Mouse (Mus musculus) myocyte (in vitro differentiated cells): ENCODE measurements at regions not wholly inside any gene's neighbourhood (a gene's known extent, or its start where the extent isn't known, plus 50 kb on each side); places are given as distances from the start of the nearest gene placed in this dataset.
"Not testable (repeated sequence)": the region's sequence is repeated elsewhere in the genome, so short reads cannot be mapped to it uniquely, and the experiment has no call there.

Experiments used
- H3K27me3 ChIP-seq: one replicate; pipeline ENCODE4 v1.6.1; 2011; ENCODE audit not compliant: control insufficient read depth, insufficient read depth, insufficient read length
- H3K36me3 ChIP-seq: one replicate; pipeline ENCODE4 v1.6.1; 2011; ENCODE audit not compliant: control insufficient read depth, insufficient read depth
- H3K4me2 ChIP-seq: one replicate; pipeline ENCODE4 v1.6.1; 2011; ENCODE audit warnings: low read depth, control low read depth
- H3K4me3 ChIP-seq: one replicate; pipeline ENCODE4 v1.5.1; 2011; ENCODE audit warnings: mild to moderate bottlenecking, control low read depth, moderate library complexity
- H3K79me2 ChIP-seq: one replicate; pipeline ENCODE4 v1.6.1; 2011; ENCODE audit not compliant: control insufficient read depth, insufficient read depth
- H3ac ChIP-seq: one replicate; pipeline ENCODE4 v1.6.1; 2011; ENCODE audit not compliant: control insufficient read depth, insufficient read length
- CEBPB ChIP-seq: IDR thresholded peaks from 2 replicates; pipeline ENCODE4 v1.6.1; 2011; ENCODE audit warnings: mild to moderate bottlenecking, moderate library complexity; ENCODE audit not compliant: poor library complexity, insufficient read depth, severe bottlenecking
- E2F4 ChIP-seq: IDR thresholded peaks from one replicate; pipeline ENCODE4 v1.6.1; 2011; ENCODE audit warnings: mild to moderate bottlenecking, control low read depth, moderate library complexity; ENCODE audit not compliant: insufficient read depth
- MAX ChIP-seq: IDR thresholded peaks from one replicate; pipeline ENCODE4 v1.6.1; 2011; ENCODE audit warnings: low read depth, mild to moderate bottlenecking, control low read depth
- MYOD1 ChIP-seq, 3 experiments: IDR thresholded peaks; one replicate each; pipeline ENCODE4 v1.6.1; 2011; ENCODE audit warnings: control low read depth in 2 of 3, low read depth in 2 of 3, mild to moderate bottlenecking in 2 of 3, moderate library complexity in 1 of 3; ENCODE audit not compliant: insufficient read length in 2 of 3, control insufficient read depth in 1 of 3
- MYOG ChIP-seq, 3 experiments: IDR thresholded peaks; one replicate each; pipeline ENCODE4 v1.6.1; 2011; ENCODE audit warnings: control low read depth in 2 of 3, low read depth in 2 of 3, mild to moderate bottlenecking in 2 of 3; ENCODE audit not compliant: insufficient read length in 2 of 3, control insufficient read depth in 1 of 3, insufficient read depth in 1 of 3
- POLR2A ChIP-seq: IDR thresholded peaks from one replicate; pipeline ENCODE4 v1.6.1; 2011; ENCODE audit warnings: low read depth, mild to moderate bottlenecking, control low read depth, moderate library complexity; ENCODE audit not compliant: insufficient read length
- POLR2AphosphoS2 ChIP-seq: IDR thresholded peaks from one replicate; pipeline ENCODE4 v1.6.1; 2011; ENCODE audit warnings: low read depth, control low read depth; ENCODE audit not compliant: insufficient read length
- REST ChIP-seq: IDR thresholded peaks from one replicate; pipeline ENCODE4 v1.6.1; 2011; ENCODE audit warnings: mild to moderate bottlenecking, control low read depth, moderate library complexity; ENCODE audit not compliant: insufficient read depth, insufficient read length
- SRF ChIP-seq: IDR thresholded peaks from one replicate; pipeline ENCODE4 v1.6.1; 2011; ENCODE audit warnings: low read depth; ENCODE audit not compliant: control insufficient read depth, insufficient read length
- TCF12 ChIP-seq: IDR thresholded peaks from one replicate; pipeline ENCODE4 v1.6.1; 2011; ENCODE audit warnings: mild to moderate bottlenecking, control low read depth; ENCODE audit not compliant: poor library complexity, insufficient read depth, severe bottlenecking
- TCF3 ChIP-seq: IDR thresholded peaks from one replicate; pipeline ENCODE4 v1.6.1; 2011; ENCODE audit warnings: low read depth, control low read depth; ENCODE audit not compliant: insufficient read length
- USF1 ChIP-seq: IDR thresholded peaks from one replicate; pipeline ENCODE4 v1.6.1; 2011; ENCODE audit warnings: low read depth, mild to moderate bottlenecking, control low read depth, moderate library complexity

- no peak for TF ChIP-seq CEBPB
- Histone ChIP-seq H3K36me3 (no peaks in the 10 kb centered on the region), H3K4me2 (no peak overlapping the region), H3K79me2 (no peaks in the 10 kb centered on the region), H3K4me3 (no peak overlapping the region), H3ac (no peak overlapping the region), H3K27me3 (no peaks in the 10 kb centered on the region)
Observed at GRCm38 (mm10) chr16:58155538-58155937, 252.7 kb upstream of the Dcbld2 start.

- H3K4me2 ChIP-seq, result no peak overlapping the region
- no peak overlapping the region for H3ac ChIP-seq
- H3K4me3 ChIP-seq, result no peak overlapping the region
- TF ChIP-seq E2F4, result no peak
- TF ChIP-seq SRF, result no peak
- TF ChIP-seq USF1, result no peak
- no peak for TF ChIP-seq POLR2AphosphoS2
- no peak for TF ChIP-seq TCF12
- no peak for TF ChIP-seq MAX
- TF ChIP-seq TCF3, result no peak
- TF ChIP-seq MYOD1 (IDR thresholded peaks at IDR 0.05; ENCODE audit: control insufficient read depth in 1 of 3, insufficient read length in 2 of 3, low read depth in 2 of 3), result no peak
- TF ChIP-seq MYOG (IDR thresholded peaks at IDR 0.05; ENCODE audit: control insufficient read depth in 1 of 3, insufficient read depth in 1 of 3, insufficient read length in 2 of 3, low read depth in 2 of 3), result no peak
- no peak for TF ChIP-seq REST
- no peak for TF ChIP-seq CEBPB
- no peak for TF ChIP-seq POLR2A
- no peaks in the 10 kb centered on the region for H3K79me2 ChIP-seq
- H3K36me3 ChIP-seq, result no peaks in the 10 kb centered on the region
- no peaks in the 10 kb centered on the region for H3K27me3 ChIP-seq
Observed at GRCm38 (mm10) chr16:58178744-58179401, 229.4 kb upstream of the Dcbld2 start.

DNA sequence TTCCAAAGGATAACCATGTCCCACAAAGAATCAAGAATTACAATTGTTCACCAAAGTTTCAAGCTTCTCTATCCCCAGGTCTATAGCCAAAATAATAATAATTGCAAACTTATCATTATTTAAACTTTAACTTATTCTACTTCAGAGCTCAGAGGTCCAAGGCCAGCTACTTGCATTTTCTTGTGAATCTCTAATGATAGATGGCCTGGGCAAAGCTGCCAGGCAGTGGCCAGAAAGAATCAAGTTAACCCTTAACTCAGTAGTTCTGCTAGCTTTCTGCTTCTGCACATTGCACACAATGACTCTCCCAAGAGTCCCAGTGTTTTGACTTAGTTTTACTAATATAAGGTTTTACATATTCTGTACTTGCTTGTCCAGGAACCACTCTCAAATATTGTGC, 228.3 kb upstream of the Dcbld2 start:
- H3K4me3 ChIP-seq, H3ac ChIP-seq, H3K4me2 ChIP-seq, H3K27me3 ChIP-seq, H3K79me2 ChIP-seq, H3K36me3 ChIP-seq: not testable (repeated sequence)

DNA sequence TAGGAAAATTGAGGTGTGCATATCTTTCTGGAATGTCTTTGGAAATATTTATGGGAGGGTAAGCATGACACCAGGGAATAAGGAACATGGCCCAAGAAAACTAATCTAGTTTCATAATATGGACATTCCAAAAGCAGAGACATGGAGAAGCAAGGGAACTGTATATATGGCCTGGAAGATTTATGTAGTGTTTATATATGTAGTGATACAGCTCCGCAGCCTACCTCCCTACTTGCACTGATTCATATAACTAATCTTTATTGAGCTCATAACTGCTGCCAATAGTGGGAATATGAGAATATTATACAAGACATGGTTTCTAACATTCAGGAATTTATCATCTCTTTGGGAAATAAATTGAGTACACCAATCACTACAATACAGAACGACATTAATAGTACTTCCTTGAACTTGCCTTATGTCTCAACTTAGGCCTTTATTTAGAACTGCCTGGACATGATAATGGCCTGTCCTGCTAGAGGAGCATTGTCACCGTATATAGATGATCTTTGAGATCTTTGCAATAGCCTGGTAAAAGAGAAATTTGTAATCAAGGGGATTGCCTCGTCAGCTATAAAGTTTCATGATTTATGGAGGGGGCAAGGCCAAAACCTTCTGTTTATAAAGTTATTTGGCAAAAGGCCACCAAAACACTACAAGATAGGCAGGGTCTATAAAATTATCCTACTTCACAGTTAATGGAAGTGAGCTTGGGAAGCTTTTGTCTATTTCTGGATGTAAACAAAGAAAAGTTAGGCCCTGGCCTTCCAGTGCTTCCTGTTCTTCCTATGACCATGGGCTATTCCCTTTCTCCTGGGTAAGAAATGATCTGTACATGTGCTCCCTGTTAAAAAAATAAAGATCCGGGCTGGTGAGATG, 213.4 kb upstream of the Dcbld2 start:
- H3K27me3 ChIP-seq, result no peaks in the 10 kb centered on the region
- TF ChIP-seq E2F4 (no peak), MYOG (IDR thresholded peaks at IDR 0.05; ENCODE audit: control insufficient read depth in 1 of 3, insufficient read depth in 1 of 3, insufficient read length in 2 of 3, low read depth in 2 of 3) (no peak), TCF3 (no peak), POLR2AphosphoS2 (no peak)
- no peaks in the 10 kb centered on the region for H3K36me3 ChIP-seq
- no peak overlapping the region for H3K4me3 ChIP-seq
- H3ac ChIP-seq, result no peak overlapping the region
- no peak overlapping the region for H3K4me2 ChIP-seq
- H3K79me2 ChIP-seq, result no peaks in the 10 kb centered on the region

- Histone ChIP-seq H3K27me3 (no peaks in the 10 kb centered on the region), H3ac (no peak overlapping the region), H3K79me2 (no peaks in the 10 kb centered on the region), H3K4me3 (no peak overlapping the region), H3K4me2 (no peak overlapping the region), H3K36me3 (no peaks in the 10 kb centered on the region)
- TF ChIP-seq MAX, result no peak
- no peak for TF ChIP-seq USF1
- TF ChIP-seq POLR2AphosphoS2, result no peak
- TF ChIP-seq POLR2A, result no peak
- no peak for TF ChIP-seq CEBPB
- no peak for TF ChIP-seq REST
- TF ChIP-seq TCF12, result no peak
- TF ChIP-seq MYOD1 (IDR thresholded peaks at IDR 0.05; ENCODE audit: control insufficient read depth in 1 of 3, insufficient read length in 2 of 3, low read depth in 2 of 3), result no peak
- no peak for TF ChIP-seq MYOG (IDR thresholded peaks at IDR 0.05; ENCODE audit: control insufficient read depth in 1 of 3, insufficient read depth in 1 of 3, insufficient read length in 2 of 3, low read depth in 2 of 3)
- no peak for TF ChIP-seq SRF
- TF ChIP-seq E2F4, result no peak
- TF ChIP-seq TCF3, result no peak
Observed at GRCm38 (mm10) chr16:58211872-58212271, 196.4 kb upstream of the Dcbld2 start.
